Mouse (Mus musculus) cerebellum, adult 8-10 months (tissue): ENCODE results near the gene Cacna1c.
"Not testable (repeated sequence)": the region's sequence is repeated elsewhere in the genome, so short reads cannot be mapped to it uniquely, and the experiment has no call there.

Experiments
- DNase-seq: peaks from one replicate; pipeline ENCODE4 v3.0.0; 2022

Cacna1c gene

DNA sequence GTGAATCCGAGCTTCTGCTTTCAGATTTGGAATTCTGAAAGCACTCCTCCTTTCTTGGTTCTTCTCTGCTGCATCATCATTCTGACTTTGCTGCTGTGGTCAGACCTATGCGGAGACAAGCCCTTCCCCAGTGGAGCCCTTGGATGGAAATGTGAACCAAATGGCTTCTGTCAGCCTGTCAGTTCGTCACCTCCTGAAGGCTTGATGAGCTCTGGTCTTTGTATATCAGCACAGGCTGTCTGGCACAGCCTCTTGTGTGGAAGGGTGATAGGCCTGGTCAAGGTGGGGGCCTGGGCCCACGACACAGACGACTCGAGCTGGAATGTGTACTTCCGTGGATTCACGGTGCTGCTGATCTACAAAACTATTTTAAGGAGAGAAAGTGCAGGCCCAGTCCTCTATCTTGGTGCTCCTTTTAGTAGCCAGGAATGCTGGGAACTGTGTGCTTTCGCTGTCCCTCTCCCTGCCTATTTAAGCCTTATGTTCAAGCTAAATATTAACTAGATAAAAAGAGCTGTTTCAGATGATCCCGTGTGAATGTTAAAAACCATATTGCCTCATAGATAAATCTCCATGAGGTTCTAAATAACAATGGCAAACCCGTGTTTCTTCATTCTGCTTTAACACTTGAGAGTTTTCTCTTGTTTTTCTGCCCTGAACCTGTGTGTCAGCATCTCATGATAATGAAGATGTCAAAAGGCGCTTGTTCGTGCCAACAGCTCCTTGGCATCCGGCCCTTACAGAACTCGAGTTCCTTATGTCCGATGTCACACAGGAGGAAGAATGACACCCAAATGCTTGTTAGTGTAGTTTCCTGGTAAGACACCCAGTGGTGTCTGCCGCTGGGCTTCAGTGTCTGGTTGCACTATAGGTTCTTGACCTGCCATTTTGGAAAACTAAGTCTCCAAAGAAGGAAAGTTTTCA, at the start of gene Cacna1c:
Gene Cacna1c, minus strand, starts transcription at position 37 of the 924 bp plus-strand sequence.
- DNase-seq, result no peak

DNA sequence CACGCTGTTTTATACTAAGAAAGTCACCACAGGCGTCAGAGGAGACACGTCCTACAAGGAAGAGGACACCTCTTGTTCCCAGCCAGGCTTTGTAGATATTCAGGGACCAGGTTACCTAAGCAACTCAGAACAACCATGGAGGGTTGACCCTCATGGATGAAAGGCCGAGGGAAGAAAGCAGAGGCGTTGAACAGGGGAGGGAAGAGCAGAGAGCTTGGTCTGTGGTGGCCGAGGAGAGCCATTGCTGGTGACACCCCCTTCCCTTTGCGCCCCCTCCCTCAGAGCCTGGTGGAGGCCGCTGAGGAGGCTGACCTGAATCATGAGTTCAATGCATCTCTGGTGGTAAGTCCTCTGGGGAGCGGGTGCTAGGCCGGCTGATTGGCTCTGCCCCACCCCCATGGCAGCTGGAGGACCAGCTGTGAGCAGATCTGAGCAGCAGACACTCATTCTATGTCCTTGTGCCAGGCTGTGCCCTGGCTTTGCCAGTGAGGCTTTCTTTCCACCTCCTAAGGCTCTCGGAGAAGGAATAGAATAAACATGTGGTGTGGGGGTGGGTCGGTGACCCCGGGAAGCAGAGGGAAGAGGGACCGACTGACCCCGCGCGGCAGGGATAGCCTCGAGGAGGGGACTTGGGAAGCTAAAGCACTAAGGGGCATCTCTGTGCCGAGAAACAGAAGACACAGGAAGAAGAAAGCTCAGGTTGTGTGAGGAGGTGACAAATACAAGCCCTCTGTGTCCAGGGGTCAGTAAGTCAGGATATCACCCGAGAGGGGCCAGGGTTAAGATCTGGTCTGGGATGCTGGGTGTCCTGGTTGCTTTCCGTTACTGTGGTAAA, 44.9 kb upstream of the Cacna1c start:
- no peak for DNase-seq

DNA sequence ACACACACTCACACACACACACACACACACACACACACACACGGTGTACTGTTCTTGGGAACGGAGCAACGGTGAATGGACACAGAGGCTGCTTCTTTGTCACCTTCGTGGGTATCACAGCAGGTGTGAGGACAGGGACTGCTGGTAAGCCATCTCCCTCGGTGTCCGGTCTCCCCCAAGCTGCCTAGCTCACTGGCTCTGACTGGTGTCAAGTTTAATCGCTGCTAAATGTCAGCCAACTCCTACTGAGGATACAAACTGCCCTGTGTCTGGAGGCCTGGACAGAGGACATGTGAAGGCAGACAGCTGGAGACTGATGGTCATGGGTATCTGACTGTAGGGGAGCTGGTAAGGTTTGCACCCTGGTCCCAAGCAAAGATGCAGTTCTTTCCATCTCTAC, 44.0 kb upstream of the Cacna1c start:
- DNase-seq, result no peak

DNA sequence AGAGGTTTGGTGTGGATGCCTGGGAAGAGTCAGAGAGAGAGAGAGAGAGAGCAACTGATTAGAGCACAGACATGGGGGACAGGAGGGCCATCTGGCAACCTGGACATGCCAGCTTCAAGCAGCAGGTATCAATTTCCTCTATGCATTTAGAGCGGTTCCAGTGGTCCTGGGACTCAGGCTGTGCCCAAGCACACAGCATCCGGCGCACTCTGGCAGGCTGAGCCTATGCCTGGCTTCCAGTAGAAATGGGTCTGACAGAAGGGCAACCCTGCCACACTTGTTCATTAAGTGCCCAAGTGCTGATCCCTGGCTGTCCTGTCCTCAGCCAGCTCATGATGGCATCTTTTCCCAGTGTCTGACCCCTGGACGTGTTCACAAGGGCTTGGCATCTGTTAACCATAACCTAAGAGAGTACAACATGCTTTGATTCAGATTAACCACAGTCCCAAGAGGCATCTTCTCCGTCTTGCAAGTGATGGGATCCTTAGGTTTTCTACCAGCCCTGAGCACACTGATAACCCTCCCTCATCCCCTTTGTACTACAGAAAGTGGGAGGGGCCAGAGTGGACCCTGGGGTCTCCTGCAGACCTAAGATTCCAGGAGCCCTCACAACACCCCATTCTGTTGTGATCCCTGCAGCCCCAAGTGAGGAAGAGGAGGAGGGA, 43.3 kb upstream of the Cacna1c start:
- no peak for DNase-seq

DNA sequence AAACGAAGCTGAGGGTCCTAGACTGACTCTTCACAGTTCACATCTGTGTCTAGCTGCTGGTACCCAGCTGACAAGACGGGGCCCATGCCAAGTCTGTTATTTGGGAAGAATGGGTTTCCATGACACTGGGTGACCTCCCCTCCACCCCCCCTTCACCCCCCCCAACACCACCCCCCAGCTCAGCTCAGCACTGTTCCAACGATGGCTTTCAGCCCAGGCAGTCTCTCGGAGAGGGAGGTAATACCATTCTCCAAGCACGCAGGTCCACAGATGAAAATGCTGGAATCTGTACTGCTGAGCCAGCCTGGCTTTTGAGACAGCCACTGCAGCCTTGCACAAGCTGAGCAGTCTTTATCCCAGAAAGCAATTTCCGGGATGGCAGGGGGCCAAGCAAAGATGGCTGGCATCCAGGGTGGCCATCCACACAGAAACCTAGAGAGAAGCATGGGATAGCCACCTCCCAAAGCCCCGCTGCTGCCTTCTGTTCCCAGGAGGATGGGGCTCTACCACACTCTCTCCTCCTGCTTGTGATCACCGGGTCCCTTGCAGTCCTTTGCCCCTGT, 41.3 kb upstream of the Cacna1c start:
- peak; percentile 83 for DNase-seq

DNA sequence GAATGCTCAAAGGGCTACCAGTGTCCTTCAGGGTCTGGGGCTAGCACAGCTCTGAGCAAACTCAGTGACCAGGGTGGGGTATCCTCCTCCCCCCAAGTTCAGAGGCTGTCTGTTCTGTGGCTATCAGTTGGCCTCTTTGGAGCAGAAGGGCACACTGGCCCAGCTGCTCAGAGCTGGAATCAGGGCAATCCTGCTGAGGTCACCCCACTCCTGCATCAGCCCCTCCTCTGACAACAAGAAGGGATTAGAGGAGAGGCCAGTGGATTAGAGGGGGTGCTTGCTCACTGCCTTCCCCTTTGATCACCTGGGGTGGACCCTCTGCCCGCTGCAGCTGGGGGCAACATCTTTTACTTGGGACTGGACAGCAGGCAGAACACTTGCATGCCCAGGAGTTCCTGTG, 40.0 kb upstream of the Cacna1c start, which contains the start of gene Cacna2d4:
Gene Cacna2d4, plus strand, starts transcription at position 286 of the 400 bp plus-strand sequence.
- no peak for DNase-seq

DNA sequence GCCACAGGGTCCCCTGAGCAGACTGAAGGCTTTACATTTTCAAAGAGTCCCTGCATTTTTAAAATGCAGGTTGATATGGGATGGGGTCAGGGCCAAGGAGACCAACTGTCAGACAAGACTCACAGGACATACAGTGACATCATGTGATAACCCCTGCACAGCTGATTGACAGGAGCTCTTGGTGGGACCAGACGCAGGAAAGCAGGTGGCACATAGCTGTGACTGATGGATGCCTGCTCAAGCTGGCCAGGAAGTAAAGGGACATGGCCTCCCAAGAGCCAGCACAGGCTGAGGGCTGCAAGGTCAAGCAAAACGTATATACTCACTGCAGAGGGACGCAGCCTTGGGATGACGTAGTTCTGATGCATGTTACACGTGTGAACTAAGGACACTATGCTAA, 39.2 kb upstream of the Cacna1c start:
- no peak for DNase-seq

DNA sequence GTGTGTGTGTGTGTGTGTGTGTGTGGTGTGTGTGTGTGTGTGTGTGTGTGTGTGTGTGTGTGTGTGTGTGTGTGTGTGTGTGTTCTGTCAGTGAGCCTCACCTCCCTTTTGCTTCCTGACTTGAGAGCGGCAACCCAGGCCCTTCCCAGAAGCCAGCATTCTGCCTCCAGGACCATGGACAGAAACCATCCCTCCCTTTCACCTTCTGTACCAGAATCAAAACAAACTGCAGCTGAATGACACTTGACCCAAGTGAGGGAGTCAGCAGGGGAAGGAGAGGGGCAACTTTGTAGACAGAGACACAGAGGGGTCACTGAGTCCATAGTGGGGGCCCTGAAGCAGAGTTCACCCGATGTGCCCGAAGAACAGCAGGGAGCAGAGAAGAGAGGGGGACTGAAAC, 36.8 kb upstream of the Cacna1c start:
- DNase-seq, result no peak

DNA sequence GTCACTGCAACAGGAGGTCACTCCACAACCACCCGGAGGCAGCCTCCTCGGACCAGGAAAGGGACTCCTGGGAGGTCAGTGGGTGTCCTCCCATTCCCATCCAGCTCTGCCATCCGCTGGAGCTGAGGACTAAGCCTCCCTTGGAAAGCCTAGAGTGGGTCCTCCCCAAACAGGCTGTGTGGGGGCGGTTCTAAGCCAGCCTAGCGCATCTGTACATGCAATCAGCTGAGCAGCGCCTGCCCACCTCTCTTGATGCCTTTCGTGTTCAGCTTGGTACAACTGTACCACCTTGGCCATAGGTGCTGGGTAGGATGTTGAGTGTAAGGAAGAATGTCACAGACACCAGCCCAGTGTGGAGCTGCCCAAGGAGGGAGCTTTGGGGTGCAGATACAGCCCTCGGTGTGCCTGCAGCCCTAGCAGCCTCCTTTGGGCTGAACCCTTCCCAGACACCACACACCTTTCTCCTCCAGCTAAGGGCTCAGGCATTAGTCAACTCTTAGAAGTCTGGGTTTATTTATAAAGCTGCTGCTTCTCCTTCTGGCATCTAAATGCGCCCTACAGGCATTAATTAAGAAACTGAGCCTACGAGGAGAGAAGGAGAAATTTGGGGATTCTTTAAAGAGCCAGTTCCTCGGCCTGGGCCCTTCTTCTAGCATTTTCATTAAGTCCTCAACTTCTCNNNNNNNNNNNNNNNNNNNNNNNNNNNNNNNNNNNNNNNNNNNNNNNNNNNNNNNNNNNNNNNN, 32.8 kb upstream of the Cacna1c start:
- DNase-seq, result no peak

DNA sequence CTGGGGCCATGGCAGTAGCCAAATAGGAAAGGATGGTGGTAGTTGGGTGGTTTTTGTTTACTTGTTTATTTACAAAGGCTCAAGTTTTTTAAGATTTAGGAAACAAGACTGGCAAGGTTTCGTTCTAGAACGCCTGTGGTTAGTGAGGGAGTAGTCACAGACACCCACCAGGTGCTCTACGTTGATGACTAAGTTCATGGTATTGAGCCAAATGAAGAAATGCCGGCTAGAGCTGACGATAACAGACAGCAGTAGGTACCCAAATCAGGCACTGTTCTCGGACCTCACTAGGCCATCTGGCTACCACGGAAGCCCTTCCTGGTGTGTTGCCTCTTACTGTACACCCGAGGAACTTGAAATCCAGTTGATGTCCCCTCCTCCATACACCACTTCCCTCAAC, 30.8 kb upstream of the Cacna1c start:
- no peak for DNase-seq

DNA sequence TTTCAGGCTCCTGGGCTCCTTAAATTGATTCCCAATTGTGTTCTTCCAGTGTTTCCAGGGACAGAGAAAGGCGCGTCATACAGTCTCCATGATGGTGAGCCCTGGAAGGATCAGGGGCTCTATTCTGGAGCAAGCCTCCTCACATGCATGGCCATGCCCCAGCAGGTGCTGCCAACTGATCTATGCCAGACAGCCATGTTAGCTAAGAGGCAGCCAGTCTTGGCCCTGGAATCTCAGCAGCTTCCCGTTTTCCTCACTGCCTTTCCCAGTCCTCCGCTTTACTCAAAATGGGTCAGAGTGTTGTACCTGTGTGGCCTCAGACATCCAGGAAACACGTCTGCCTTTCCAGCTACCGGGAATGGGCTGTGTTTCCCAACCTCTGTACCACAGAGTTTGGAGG, 29.5 kb upstream of the Cacna1c start:
- no peak for DNase-seq

DNA sequence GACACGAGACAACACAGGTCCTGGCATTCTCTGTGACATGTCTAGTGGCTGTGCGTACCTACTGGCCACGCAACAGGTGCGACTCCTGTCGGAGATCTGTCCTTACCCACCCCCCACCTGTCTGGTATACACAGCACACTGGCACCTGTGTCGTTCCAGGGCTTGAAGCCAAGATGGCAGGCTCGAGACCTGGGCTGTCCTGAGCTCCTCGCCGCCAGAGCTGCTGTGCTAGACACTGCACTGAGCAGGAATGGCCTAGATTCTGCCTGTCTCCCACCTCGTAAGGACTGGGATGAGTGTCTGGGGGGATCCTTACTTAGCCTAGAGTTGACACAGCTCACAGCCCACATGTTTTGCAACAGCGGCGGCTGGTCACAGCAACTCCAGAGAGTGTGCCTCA, 29.0 kb upstream of the Cacna1c start:
- DNase-seq, result no peak

DNA sequence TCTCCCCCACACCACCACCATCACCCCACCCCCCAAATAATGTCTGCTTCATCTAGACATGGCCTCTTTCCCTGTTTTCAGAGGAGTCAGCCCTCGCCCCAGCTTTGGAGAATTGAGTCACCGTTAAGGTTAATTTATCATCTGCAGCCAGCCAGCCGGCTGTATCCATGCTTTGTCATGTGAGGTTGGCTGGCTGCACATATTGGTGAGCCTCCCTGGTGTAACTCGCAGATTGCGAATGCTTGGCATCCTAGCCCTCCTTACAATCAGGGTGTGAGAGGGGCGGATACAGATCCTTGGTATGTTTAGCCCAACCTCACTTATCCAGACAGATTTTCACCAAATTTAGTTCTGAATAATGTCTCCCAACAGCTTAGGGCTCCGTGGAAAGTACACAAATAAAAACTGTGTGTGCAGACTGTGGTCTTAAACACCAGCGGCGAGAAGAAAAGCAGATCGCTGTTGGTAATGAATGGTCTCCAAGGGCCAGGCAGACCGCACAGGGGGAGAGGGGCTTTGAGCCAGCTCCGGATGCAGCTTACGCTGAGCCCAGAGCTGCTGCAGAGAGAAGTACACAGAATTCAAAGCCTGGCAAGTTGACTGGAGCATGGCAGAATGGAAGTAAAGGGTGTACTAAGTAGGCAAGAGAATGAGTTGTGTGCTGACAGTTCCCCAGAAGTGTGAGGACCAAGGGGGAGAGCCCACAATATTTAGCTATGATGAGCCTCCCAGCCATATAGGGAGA, 28.4 kb upstream of the Cacna1c start:
- DNase-seq, result no peak

DNA sequence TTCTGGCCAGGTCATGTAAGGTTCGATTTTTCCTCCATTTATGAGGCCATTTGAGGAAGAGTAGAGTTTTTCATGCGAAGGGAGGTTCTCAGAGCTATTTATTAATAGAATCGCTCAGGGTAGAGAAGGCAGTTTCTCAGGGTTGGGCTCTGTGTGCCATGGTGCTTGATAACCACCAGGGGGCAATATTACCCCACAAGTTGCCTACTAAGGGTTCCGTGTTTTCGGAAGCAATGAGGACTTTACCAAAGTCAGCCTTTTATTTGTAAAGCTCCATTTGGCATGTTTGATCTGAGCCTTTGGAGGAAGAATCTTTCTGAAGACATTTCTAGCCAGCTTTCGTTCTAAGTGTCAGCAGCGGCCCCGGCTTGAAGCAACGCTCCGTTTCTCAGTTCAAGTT, 24.1 kb upstream of the Cacna1c start:
- peak; percentile 69 for DNase-seq

DNA sequence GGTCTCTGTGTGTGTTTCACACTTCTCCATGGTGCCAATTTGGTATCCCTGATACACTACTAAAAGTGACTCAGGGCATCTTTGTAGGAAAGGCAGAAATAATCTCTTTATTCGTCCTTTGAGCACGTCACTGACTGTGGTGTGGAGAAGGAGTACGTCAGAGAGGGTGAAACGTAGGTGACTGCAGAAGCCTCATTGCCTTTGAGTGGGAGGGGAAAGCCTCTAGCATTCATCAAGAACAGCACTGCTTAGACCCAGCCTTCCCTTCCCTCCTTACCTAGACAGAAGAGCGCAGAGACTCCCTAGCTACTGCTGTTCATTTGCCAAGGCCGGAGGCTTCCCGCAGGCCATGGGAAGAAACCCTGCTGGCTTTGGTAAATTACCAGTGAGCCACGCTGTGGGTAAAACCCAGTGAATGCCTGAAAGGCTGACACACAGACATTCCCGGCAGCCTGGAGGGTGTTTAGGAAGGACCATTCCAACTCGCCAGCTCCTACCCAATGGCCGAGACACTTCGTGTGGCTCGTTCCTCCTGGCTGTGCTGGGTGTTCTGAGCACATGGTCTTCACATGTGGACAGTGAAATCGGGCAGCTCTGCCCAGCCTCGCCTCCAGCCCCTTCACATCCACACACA, 23.1 kb upstream of the Cacna1c start:
- DNase-seq, result no peak

DNA sequence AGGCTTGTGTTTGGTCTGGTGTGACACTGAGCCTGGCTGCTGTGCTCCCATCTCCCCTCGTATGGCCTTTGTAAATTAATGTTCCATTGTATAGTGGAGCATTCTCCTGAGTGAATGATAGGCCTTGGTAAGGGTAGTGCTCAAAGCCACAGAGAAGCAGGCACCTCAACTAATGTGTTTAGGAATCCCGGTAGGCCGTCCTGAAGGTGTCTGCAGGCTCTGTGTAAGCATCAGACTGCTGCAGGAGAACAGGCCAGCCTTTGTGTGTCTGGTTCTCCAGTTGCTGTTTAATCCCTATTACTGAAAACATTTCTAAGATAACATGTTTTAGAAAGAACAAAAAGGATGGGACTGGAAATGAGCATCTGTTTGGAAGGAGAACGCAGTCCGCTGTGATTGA, 22.4 kb upstream of the Cacna1c start:
- DNase-seq, result no peak

DNA sequence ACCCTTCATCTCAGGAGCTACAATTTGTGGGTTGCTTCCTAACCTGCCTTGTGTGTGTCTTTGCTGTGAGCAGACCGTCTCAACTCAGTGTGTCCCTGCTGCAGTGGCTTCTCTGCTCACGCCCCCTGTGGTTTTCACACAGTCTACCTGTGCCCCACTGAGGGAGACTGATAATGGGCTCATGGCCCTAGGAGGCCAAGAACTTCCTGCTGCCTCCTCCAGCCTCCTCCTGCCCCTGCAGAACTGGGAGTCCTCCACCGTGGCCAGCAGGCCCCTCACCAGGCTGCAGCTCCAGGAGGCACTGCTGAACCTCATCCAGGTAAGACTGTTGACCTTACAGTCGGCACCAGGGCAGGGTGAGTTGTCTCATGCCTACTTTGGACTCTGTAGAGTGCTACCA, 21.4 kb upstream of the Cacna1c start:
- DNase-seq, result no peak

DNA sequence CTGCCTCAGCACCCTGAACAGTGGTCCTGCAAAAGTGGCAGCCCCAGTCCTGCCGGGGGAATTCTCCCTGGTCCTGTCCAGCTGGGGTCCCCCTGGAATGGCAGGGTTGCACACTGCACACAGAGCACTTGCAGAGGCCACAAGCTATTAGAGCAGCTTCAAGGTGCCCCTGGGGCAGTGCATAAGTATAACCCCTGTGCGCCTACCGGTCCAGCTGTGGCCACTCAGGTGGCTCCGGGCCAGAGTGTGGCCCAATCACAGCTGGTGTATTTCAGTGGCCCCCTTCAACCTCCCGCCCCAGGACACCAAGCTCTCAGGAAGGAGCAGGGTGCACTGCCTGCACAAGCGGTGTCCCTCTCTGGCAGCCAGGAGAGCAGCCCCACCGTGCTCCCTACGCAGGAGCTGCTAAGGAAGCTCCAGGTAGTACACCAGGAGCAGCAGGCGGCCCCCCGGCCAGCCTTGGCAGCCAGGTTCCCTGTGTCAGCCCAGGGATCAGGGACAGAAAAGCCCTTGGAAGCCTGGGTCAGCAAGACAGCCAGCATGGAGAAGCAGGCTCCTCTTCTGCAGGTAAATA, 18.9 kb upstream of the Cacna1c start:
- DNase-seq, result no peak

DNA sequence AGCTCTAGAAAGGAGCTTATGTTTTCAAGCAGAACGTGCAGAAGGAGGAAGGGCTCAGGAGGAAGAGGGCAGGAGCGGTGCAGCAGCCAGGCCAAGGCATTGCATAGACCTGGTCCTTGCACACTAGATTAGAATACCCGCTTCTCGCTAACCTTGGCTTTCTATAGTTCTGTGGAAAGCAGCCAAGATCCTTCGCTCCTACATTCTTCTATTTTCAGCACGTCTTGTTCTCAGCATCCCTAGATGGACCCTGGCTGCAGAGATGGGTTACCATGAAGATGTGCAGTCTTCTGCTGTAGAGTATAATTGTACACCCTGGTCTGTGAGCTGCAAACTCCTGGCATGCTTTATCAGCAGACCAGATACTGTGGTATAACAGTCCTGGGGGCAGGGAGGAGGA, 18.0 kb upstream of the Cacna1c start:
- no peak for DNase-seq

DNA sequence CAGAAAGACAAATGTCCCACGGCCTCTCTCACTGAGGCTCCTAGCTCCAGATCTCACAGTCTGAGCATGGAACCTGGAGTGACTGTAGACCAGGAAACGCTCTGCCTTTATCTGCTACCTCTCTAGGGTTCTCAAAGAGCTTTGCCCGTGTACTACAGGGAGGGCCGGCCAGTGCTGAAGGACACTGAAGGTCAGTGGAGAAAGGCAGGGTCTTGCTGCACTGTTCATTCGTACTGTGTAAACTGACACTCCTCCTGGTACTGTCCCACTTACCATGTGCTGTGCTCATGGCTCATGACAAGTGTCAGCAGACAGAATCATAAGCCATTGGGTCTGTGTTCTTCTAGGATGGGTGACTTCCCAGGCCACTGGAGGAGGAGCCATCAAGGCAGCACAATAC, 17.2 kb upstream of the Cacna1c start:
- no peak for DNase-seq

DNA sequence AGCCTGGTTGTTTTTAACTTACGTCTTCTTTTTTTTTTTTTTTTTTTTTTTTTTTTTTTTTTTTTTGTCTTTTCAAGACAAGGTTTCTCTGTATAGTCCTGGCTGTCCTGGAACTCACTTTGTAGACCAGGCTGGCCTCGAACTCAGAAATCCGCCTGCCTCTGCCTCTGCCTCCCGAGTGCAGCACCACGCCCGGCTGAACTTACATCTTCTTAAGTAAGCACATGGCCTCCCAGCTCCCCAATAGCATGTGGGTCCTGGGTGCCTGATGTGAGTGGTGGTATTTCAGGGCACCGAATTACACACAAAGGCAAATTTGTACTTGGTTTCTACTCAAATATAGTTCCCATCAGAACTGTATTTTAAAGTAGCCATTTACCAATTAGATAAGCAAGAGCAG, 9.8 kb upstream of the Cacna1c start:
- not testable (repeated sequence) for DNase-seq
